Mouse (Mus musculus) right cerebral cortex, adult 18-20 months (tissue): Measurements from ENCODE around the gene Snd1.

Experiments
- DNase-seq: peaks from one replicate; pipeline ENCODE4 v3.0.0; 2022; ENCODE audit warnings: mixed read lengths

Snd1 gene

GRCm38 (mm10) chr6:28642909-28643308, 168.0 kb downstream of the Snd1 start:
- DNase-seq, result no peak

DNA sequence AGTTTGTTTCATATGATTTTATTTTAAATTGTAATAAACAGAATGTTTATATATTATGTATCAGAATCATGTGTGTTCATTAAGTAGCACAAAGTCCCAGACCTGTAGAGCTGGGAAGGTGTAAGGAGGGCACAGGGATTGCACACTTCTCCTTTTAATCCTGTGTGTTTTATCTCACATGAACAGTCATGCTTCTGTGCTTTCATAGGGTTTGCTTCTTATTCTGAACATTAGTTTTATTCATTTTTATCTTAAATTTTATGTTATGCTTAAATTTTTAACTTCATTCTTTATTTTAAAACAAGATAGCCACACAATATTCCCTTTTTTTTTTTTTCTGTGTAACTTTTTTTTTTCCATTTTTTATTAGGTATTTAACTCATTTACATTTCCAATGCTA, 170.3 kb downstream of the Snd1 start:
- no peak for DNase-seq

DNA sequence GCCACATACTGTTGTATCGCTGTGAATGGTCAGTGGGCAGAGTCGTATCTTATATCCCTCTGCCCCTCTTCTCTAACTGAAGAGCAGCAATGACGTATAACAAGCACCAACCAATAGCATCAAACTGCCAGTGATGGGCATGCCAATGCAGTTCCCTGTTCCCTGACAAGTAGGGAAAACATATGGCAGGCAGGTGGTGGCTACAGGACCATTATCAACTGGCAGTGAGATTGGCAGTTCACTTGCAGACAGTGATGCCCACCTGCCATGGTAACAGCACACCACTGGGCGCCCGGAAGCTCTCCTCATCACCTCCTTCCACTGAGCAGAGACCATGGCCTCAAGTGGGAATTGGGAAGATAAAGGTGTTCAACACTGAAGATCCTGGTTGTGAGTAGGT, 181.6 kb downstream of the Snd1 start:
- DNase-seq, result no peak

- DNase-seq, result no peak
Measured at GRCm38 (mm10) chr6:28663004-28663403, 188.1 kb downstream of the Snd1 start.

DNA sequence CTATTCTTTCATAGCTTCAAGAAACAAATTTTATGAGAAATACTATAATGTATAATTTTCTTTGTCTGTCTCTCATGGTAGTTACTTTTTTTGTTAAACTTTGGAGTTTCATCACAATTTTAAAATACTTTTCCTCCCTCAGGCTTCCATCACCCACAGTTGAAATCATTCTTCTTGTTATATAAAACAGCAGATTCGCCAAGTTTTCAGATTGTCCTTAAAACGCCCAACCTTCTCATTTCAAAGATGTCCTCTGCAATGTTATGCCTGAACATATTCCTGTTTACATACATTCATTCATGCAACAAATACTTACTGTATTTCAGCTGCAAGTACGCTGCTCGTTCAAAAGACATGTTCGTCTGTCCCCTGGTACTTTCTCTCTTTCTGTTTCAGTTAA, 188.7 kb downstream of the Snd1 start:
- DNase-seq, result no peak

DNA sequence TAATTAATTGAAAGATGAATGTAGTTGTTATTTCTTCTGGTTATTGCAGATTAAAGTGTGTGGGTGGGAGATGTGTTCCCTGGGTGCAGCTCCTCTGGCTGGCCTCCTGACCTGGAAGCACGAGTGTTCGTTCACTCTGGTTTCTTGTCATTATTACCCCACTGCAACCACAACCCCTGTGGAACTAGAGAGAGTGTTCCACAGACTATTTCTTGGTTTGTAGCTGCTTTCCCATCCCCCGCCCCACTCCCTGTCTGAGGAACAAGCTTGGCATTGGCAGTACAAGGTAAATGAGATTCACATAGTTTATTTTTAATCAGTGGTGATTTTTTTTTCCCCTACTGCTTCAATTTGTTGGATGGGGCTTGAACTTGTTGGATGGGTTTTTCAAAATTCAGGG, 189.8 kb downstream of the Snd1 start:
- DNase-seq, result no peak

DNA sequence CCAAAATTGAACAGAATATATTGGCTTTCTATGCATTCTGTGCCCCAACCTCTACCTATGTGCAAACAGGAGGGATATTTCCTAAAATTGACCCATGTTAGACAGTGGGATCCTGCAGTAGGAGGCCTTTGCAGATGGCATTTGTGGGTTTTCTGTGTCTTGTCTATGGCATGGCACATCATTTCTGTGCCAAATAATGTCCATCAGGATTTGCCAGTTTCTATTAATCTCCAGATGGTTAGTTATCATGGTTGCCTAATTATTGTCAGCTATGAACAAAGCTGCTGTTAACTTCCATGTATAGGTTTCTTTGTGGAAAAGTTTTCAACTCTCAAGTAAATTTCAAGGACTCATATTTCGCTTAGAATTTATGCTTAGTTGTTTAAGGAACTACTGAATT, 192.6 kb downstream of the Snd1 start:
- DNase-seq, result no peak

GRCm38 (mm10) chr6:28669251-28669650, 194.3 kb downstream of the Snd1 start:
- DNase-seq, result peak; percentile 23

DNA sequence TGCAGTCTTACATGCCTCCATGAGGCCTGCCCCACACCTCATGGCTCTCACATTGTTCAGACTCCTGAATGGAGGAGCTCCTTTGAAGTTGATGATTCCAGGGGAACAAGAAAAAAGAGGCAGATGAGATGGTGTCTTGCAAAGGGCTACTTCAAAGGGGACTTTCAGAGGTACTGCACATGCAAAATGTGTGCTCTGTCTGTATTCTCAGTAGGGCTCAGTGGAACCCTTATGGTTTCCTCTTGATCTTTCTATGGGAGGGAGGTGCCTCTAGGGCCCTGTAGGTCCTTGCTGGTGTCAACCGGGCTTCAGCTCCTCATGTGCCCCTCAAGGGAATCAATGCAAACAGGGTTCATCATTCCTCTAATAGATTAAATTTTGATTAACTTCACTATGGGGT, 197.4 kb downstream of the Snd1 start:
- no peak for DNase-seq

- DNase-seq, result no peak
Measured at GRCm38 (mm10) chr6:28674686-28675085, 199.7 kb downstream of the Snd1 start.

- no peak for DNase-seq
Measured at GRCm38 (mm10) chr6:28678896-28679295, 204.0 kb downstream of the Snd1 start.

GRCm38 (mm10) chr6:28680537-28680936, 205.6 kb downstream of the Snd1 start:
- DNase-seq, result no peak

- no peak for DNase-seq
Measured at GRCm38 (mm10) chr6:28681521-28682457, 206.8 kb downstream of the Snd1 start.

DNA sequence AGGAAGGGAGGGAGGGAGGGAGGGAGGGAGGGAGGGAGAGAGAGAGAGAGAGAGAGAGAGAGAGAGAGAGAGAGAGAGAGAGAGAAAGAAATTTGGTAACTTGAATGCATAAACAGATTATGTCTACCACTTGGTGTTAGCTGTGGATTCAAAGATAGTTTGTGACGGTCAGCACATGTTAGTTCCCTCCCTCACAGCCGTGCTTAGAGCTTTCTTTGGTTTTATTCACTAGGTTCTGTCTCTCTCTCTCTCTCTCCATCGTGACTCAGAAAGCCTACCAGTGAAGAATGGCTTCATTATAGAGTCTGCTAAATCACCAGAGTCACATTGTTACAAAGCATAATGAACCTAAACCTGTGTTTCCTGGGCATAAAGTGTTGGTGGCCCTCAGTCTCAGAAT, 210.1 kb downstream of the Snd1 start:
- no peak for DNase-seq

GRCm38 (mm10) chr6:28685745-28686144, 210.8 kb downstream of the Snd1 start:
- no peak for DNase-seq

DNA sequence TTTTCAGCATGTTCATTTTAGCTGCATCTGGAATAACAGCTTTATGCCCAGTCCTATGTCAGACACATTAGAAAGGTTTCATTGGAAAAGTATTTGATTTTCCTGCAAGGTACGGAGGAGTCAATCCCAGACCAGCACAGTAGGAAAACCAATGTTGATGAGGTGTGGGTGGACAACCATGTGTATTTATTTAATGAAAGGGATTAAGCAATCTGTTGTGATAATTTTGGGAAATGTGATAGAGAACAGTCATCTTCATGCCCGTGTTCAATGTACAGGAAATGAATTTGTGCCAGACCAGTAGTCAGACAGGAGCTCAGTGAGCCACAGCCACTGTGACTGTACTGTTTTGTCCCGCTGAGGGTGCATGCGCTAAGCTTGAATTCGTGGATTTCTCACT, 212.8 kb downstream of the Snd1 start:
- no peak for DNase-seq

- no peak for DNase-seq
Measured at GRCm38 (mm10) chr6:28692659-28693058, 217.7 kb downstream of the Snd1 start.

- peak; percentile 28 for DNase-seq
Measured at GRCm38 (mm10) chr6:28697214-28697613, 222.3 kb downstream of the Snd1 start.

- no peak for DNase-seq
Measured at GRCm38 (mm10) chr6:28704612-28705011, 229.7 kb downstream of the Snd1 start.

GRCm38 (mm10) chr6:28705384-28706107, 230.6 kb downstream of the Snd1 start:
- peak; percentile 77 for DNase-seq

DNA sequence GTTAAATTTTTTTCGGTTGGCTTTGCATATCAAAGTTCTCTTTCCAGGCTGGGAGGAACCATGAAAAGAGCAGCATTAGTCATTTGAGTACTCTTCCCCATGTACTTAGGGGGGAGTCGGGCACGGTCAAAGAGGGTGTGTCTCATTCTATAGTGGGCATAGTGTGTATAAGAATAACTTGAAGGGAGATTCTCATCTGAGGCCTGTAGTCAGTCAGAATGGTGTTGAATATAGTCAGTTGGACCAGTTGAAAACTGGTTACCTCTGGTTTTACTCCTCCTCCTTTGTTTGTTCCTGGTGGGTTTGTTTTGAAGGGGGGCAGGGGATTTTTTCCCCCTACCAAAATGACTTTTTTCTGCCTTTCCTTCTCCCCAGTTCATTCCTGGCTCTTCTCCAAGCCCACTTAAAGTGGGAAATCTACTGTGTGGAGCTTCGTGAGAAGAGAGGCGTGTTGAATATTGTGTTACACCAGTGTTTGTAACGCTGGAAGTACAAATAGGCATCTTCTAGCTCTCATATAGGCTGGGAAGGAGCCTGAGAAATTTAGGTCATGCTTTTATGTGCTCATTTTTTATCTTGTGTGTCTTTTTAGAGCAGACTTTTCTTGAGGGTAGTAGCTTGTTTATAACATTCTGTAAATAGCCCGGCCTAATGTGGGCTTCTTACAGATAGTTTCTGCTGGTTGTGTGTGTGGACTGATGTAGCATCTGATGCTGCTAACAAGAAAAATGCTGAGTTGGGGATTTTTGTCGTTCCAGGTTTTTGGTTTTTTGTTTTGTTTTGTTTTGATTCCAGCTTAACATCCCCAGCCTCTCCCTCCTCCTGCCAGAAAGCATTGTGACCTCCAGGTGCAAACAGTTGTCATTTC, 231.4 kb downstream of the Snd1 start:
- no peak for DNase-seq

DNA sequence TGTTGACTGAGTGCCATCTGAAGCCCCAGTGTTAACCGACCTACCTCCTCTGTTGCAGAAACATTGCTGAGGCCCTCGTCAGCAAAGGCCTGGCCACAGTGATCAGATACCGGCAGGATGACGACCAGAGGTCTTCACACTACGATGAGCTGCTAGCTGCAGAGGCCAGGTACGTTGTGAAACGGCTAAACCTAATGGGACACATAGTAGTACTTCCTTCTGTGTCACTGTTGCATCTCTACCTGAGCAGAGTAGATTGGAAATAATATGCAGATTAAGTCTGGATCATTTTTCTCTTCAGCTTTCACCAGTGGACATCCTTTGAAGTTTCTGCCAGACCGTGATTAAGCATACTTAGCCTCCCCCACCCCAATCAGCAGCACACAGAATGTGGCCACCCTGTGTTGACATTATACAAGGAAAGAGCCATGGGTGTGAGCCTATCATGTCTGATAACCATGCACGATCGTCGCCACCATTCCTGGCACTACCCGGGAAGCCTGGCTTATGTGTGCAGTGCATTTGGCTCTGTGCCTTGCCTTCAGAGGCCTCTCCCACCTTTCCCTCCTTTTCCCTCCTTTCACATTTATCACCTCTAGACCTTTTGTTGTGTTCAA, 232.1 kb downstream of the Snd1 start:
- DNase-seq, result no peak

DNA sequence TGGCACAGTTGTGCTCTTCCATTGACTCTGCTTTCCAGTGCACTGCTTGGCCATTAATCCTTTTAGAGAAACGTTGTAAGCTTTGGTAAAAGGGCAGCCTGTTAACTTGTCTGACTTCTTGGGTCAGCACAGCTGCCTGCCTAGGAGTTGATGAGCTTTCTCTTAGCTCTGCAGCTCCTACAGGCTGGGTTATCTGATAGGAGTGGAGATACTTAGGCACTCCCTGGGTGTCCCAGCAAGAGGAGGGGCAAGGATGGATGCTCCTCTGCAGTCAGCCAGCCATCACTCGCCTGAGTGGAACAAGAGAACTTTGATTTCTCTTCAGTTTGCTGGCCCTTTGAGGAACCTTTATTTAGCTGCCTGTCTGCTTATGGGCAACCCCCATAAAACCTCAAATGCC, 235.1 kb downstream of the Snd1 start:
- no peak for DNase-seq
